Mouse (Mus musculus): ENCODE measurements at regions not wholly inside any gene's neighbourhood (a gene's known extent, or its start where the extent isn't known, plus 50 kb on each side); places are given as distances from the start of the nearest gene placed in this dataset.

- peak; percentile 46 for DNase-seq (ENCODE audit: low read depth)
These were observed 311.2 kb upstream of the Marcks start for GRCm38 (mm10) chr10:37449894-37450293.

GRCm38 (mm10) chr10:37447333-37448204, 308.8 kb upstream of the Marcks start:
- no peak for DNase-seq (ENCODE audit: low read depth)

- DNase-seq (ENCODE audit: low read depth) = no peak
These were observed 301.3 kb upstream of the Marcks start for GRCm38 (mm10) chr10:37439863-37440613.

DNA sequence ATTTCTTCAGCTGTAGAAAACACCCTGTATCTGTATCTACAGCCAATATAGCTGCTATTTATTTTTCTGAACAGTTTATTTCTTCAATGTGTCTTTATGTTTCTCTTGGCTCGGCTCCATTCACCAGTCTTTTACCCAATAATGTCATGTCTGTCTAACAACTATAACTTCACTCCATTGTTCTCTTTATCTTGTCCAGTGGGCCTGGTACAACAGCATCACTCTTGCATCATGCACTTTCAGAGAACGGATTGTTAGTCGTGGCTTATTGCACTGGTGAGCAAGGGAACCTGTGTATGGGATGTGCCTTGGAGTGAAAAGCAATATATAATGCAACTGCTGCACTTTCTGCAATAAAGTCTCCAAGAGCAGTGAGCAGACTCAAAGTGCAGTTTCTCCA, 299.6 kb upstream of the Marcks start:
- no peak for DNase-seq (ENCODE audit: low read depth)

DNA sequence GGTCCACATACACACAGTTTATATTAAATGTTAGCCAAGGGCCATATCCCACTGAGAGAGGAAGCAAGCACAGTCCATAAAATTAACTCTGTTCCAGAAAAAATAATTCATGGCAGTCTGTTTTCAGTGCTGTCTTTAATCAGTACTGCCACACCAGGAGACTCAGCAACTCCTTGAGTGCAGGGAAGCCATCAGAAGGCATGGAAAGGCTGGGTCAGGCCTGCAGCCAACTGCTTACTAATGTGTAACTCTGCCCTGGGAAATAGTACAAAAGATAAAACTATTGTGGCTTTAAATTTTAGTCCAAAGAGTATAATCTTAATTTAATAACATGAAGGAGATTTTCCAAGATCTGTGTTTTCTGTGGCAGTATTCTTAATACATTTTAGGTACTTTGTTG, 298.1 kb upstream of the Marcks start:
- no peak for DNase-seq (ENCODE audit: low read depth)

GRCm38 (mm10) chr10:37434229-37434628, 295.5 kb upstream of the Marcks start:
- no peak for DNase-seq (ENCODE audit: low read depth)

DNA sequence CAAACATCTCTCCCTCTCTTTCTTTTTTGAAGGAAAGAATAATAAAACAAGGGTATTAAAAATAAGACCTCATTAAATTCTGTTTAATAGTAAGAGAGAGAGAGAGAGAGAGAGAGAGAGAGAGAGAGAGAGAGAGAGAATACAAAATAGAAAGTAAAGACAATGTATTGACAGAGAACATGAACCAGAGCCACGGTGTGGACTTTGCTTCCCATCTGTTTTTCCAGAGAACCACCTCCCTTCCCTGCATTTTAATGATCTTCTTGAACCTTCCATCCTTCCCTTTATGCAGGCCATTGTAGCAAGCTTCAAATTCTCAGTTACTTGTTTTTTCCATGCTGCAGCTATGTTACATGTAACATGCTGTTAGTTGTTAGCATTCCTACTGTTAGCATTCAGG, 284.3 kb upstream of the Marcks start:
- no peak for DNase-seq (ENCODE audit: low read depth)

DNA sequence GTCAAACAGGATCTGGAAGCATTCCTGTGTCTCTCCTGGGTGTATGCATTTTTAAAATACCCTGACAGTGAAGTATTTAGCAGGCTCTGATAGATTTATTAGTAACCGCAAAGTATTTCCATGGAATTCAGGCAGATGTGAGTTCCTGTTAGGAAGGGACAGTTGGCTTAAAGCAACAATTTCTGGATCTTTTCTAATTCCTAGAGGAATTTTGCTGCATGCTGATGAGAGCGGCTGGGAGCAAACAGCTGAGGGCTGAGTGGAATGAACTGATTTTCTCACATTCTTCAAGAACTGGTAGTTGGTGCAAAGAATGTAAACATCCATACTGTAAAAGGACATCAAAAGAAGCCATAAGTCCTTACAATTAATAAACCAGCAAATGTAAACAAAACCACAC, 283.9 kb upstream of the Marcks start:
- no peak for DNase-seq (ENCODE audit: low read depth)

GRCm38 (mm10) chr10:37416321-37416720, 277.6 kb upstream of the Marcks start:
- DNase-seq (ENCODE audit: low read depth) = no peak

DNA sequence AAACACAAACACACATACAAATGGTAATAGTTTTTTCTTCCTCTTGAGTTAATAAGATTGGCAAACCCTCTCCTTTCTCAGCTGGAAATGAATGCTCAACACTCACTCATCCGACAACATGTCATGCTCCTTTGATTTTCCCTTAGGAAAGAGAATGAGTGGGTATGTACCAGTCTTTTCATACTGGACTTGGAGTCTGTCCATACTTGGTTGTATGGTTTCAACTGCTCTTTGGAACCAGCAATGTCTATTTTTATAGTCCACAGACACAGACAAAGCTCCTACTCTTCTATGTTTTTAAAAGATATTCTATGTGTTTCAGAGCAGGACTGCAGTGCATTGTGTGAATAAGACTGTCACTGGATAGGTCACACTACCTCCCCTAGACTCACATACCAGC, 273.7 kb upstream of the Marcks start:
- DNase-seq (ENCODE audit: low read depth) = no peak

DNA sequence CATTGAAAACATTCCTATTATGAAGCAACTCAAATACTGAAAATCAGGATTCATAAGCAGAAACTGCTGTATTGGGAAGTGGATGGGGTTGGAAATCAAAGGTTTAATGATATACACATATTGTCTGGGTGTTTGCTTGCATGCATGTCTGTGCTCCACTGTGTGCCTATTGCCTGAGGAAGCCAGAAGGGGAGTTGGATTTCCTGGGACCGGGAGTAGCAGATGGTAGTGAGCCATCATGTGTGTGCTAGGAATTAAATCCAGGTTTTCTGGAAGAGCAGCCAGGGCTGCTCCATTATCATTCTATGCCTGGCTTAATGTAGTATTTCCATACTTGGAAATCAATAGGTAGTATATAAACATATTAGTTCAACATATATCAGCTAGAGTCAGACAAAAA, 271.0 kb upstream of the Marcks start:
- DNase-seq (ENCODE audit: low read depth) = no peak

DNA sequence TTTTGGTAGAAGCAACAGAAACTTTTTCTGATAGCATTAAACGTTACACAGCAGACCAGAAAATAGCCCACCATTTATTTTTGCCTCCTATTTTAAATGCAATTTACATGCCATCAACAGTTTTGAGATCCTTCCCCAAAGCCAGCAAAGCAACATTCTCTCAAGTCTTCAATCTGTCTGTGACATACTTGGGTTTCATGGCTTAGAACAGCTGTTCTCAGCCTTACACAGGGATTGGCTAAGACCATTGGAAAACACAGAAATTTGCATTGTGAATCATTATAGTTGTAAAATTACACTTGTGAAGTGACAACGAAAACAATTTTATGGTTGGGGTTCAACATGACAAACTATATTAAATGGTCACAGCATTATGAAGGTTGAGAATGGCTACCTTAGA, 268.8 kb upstream of the Marcks start:
- DNase-seq (ENCODE audit: low read depth) = no peak

- DNase-seq (ENCODE audit: low read depth) = no peak
These were observed 266.2 kb upstream of the Marcks start for GRCm38 (mm10) chr10:37404933-37405332.

- DNase-seq (ENCODE audit: low read depth) = no peak
These were observed 265.7 kb upstream of the Marcks start for GRCm38 (mm10) chr10:37404407-37404806.

DNA sequence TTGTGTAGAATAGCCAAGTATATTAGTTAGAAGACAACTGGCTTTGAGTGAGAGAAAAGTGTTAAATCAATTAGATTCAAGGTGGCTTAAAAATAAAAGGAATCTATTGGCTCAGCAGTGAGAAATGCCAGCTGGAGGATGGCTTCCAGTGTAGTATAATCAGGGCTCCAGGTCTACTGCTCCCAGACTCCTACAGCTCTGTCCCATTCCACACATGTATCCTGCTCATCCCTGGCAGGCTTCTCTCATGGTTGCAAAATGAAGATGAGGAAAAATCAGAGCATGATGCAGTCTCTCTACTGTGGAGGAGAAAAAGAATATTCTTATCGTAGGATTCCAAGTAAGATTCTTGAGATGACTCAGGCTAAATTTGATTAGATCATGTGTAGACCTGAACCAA, 263.7 kb upstream of the Marcks start:
- DNase-seq (ENCODE audit: low read depth) = no peak

- DNase-seq (ENCODE audit: low read depth) = no peak
These were observed 262.3 kb upstream of the Marcks start for GRCm38 (mm10) chr10:37400991-37401390.

DNA sequence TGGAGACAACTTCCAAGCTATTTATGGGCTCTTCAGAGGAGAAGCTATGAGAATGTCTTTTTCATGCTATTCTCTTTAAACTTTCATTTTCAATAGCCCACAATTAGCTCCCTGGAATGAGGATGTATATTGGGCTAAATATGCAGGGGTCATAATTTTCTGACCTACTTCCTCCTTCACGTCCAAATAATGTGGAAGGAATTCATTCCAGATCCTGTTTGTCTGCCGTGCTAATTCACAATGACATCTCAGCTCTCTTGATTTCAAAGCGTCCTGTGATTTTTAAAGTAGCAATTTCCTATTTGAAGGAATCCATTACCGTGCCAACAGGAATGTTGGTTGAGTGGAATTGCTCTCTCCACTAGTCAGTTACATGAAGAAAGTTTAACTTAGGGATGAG, 261.7 kb upstream of the Marcks start:
- DNase-seq (ENCODE audit: low read depth) = no peak

DNA sequence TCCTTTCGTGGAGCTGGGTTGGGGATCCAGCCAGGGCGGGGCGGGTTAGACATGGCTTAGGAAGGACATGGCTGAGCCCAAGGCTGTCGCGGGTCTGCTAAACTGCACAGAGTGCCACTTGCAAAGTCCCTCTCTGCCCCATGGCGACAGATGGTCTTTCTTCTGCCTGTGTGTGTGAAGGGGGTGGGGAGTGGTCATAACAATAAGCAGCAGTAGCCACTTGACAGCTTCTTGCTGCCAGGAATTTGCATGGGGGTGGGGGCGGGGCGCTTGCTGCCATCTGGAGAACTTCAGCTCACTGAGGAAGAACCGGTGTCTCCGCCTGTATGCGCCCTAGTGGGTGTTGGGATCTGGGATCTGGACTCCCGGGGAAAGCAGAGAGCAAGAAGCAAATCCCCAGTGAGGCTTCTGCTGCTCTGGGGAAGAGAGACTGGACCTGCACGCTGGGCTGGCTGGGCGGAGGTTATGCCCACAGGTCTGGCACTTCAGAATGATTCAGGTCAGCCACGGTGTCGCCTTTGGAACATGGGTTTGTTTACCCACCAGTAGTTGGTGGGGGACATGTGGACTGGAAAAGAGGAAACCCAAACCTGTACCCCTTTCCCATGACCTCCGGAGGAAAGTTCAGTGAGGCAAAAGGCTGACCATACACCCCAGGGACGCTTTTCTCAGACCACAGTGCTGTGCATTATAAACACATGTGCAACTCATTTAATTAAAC, 258.7 kb upstream of the Marcks start:
- no peak for DNase-seq (ENCODE audit: low read depth)

GRCm38 (mm10) chr10:37390011-37390410, 251.3 kb upstream of the Marcks start:
- DNase-seq (ENCODE audit: low read depth) = no peak

DNA sequence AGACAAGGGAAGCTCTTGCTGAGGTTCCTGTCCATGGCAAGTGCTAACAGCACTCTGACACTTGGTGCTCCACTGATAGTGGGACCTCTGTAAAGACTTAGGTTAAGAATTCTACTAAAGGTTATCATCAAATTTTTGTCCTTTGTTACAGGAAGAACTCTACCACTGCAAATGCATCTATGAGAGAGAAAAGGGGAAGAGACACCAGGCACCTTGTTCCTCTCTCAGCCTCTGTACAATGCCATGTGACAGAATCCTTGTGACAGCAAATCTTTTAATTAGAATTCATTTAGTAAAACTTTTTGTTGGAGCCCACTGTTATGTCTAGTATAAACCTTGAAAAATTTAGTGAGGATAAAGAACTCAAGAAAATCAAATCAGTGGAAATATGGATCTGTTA, 247.5 kb upstream of the Marcks start:
- no peak for DNase-seq (ENCODE audit: low read depth)

DNA sequence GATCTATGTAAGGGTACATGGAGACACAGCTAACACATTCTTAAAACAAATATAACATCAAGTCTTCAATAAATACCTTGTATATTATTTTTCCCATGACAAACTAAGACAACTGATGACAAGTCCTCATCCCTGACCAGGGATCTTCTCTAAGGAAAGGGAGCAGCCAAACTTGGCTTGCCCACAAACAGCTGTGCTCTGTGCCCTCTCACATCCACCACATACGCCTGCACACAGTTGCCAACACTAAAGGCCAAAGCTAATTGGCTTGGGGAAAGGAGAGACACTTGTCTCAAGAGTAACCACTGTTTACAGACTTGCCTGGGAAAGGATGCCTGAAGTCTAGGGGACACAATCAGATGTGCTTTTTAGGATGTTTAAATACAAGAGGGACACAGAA, 241.3 kb upstream of the Marcks start:
- DNase-seq (ENCODE audit: low read depth) = no peak

DNA sequence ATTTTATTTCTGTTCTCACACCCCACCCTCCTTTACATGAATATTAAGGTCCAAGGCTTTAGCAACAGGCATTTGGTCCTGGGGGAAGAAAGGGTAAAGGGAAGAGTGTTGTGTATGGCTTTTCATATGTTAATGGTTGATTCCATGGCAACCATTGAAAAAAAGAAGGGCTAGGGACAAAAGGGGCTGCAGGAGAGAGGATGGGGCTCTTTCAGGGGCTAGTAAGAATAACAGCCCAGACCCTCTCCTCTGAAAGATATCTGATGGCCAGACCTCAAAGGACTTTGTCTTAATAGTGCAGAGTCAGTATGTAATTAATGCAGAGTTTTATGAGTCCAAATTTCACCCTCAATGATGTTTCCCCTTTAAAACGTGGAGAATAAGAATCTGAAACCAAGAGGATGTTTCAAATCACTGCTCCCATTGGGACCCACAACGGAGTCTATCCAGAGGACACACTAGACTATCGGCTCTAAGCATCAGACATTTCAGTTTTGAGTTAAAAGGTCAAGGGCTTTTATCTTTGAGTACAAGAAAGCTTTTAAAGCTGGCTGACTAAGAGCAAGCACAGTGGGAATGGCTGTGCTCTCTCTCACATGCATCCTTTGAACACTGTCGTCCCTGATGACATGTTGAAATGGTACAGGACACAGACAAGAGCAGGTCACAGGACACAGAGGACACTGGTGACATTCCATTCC, 239.4 kb upstream of the Marcks start:
- no peak for DNase-seq (ENCODE audit: low read depth)

Data from gonadal fat pad, adult 2 months (tissue).